Mouse (Mus musculus): ENCODE measurements around the gene Dlgap5.
A peak's percentile ranks its signal among the peaks of the same experiment; 100 is the strongest.
"Not testable (repeated sequence)": the region's sequence is repeated elsewhere in the genome, so short reads cannot be mapped to it uniquely, and the experiment has no call there.

The Dlgap5 gene

DNA sequence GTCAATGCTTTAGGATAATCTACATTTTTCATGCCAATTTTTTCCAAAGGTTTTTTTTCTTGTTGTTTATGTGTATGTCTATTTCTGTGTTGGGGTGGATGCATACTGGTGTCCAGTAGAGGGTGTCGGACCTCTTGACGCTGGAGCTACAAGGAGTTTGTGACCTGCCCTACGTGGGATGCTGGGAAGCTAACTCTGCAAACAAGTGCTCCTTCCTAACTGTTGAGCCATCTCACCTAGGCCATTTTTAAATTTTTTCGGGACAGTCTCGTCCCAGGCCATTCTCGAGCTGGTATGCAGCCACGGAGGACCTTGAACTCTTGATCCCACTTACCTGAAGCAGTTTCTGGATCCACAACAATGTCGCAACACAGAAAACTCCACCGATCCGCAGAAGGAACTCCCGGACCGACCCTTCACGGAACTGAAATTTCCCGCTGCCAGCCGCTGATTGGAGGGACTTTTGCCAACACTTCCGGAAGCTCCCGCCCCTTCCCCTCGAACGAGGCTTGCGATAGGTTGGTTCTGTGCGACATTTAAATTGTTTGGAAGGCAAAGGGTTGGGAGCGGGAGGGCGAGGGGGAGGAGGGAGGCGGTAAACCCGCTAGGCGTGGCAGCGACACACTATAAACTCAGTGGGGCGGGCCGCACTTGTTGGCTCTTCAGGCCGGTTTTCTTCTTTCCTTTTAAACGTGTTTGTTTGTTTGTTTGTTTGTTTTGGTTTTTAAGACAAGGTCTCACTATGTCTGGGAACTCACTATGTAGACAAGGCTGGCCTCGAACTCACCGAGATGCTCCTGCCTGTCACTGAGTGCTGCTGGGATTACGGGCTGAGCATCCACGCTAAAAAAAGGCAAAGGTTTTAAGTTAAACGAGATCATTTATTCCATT is at the start of gene Dlgap5:
Dlgap5 (minus strand) TSS at position 633 of the 891 bp plus-strand sequence.
- peak; percentile 87 to 91 for DNase-seq

DNA sequence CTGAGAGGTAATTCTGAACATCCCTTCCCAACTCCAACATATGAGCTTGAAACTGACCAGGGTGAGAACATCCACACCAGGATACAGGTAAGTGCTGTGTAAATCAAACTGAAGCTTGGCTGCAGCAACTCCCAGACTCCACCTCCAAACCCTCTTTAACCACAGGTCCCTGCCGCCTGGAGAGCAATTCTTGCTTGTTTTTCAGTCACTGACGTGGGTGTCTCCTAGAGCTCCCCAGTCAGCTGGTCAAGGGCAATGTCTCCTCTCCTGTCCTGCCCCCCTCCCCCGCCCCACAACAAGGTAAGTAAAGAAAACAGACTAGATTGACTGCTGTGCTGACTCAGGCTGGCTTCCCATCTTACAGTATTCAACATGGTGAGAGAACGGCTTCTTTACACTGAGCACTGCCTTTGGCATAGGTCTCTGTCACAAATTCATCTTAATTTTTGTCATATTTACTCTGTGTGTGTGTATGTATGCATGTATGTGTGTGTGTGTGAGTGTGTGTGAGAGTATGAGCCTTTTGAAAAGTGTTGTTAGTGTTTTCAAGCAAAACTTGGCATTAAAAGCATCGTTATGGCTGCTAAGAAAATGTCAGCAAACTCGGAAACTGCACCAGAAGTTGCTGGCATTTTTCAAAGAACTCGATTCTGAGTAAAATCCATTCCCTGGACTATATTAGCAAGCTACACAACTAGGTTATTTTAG is 47.4 kb upstream of the Dlgap5 start:
- no peak for DNase-seq

DNA sequence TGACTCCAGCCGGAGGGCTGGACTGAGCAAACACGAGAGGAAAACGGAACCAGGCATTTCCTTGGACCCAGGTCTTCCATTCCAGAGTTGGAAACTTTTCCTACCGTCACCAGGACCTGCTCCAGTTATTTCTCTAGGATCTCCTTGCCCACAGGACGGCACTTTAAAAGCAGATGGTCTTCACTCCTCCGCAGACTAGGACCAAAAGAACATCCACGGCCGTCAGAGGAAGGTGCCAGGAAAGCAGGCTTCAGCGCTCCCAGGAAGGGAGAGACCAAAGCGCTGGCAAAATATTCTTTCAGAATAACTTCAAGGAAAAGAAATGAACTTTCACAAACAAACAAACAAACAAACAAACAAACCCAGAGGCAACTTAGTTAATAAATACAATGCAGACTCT is 46.2 kb upstream of the Dlgap5 start:
- DNase-seq = no peak

DNA sequence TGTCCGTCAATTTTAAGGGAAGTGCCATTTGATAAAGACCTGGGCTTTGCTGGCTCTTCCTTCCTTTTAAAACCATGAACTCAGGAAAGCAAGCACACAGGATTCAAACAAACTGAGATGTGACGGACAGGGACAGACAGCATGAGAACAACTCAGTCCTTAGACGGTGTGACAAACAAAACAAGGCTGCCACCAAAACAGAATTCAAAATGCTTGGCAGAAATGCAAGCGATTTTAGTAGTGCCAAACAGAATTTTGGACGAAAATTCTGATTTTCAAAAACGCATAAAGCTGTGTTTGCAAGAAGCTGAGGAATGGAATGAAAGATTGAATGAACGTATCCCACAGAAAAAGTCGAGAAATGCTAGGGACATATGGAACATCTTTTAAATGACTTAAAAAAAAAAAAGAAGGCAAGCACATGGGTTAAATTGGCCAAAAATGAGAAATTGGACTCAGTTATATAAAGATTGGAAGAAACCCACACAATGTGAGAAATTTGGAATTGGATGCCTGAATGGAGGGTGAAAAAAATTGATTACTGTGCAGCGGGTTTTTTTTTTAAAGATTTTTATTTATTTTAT is 44.8 kb upstream of the Dlgap5 start:
- DNase-seq = no peak

DNA sequence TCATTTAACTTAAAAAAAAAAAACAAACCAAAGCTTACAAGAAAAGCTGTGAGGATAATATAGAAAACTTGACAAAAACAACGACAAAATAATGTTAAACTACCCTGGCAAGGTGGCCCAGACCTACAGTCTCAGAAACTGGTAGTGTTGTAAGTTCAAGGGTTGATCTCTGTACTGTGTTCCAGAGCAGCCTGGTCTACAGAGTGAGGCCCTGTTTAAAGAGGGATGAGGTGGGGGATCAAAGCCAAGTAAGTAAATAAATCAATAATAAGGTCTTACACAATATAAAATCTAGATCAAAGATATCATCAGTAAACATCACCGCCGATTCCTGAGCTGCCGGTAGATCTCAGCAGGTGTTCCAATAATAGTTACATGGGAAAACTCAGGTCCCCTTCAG is 44.2 kb upstream of the Dlgap5 start:
- DNase-seq = no peak

DNA sequence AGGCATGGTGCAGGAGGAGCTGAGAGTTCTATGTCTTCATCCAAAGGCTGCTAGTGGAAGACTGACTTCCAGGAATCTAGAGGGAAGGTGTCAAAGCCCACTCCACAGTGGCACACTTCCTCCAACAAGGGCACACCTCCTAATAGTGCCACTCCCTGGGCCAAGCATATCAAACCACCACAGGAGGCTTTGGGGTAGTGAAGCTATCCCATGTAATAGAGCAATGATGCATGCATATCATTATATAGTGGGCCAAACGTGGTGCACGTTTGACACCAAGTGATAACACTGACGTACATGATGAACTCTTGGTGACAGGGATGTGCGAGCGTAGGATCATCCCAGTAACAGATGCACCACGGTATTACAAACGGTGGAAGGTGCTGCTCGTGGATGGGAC is 43.8 kb upstream of the Dlgap5 start:
- DNase-seq = no peak

DNA sequence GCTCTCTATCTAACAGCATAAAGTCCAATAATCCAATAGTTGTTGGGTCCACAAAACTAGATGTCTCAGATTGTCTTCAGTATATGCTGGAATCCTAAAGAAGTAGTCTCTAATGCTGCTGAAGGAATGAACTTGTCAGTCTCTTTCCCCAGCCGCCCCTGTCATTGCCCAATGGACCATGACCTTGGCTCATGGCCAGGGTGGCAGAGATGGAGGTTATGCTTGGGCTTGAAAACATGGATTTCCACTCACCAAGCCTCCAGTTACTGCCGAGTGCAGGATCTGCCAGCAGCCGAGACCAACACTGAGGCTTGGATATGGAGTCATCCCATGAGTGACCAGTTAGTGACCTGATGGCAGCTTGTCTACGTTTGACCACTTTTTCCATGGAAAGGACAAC is 41.3 kb upstream of the Dlgap5 start:
- DNase-seq = no peak

DNA sequence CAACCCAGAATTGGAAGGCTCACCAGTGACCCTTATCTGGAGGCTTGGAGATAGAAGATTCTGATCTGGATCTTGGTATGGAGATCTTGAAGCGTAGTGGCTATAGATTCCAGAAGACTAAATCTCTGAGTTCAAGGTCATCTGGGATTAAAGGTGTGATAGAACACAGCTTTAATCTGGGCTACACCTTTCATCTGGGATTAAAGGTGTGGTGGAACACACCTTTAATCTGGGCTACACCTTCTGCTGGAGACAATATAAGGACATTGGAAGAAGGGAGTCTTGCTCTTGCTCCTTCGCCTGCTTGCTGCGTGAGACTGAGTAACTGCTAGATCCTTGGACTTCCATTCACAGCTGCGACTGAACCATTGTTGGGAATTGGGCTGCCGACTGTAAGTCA is 31.9 kb upstream of the Dlgap5 start, which contains the start of gene Fbxo34:
Fbxo34 (plus strand) TSS at position 301 of the 400 bp plus-strand sequence.
- DNase-seq = not testable (repeated sequence)

DNA sequence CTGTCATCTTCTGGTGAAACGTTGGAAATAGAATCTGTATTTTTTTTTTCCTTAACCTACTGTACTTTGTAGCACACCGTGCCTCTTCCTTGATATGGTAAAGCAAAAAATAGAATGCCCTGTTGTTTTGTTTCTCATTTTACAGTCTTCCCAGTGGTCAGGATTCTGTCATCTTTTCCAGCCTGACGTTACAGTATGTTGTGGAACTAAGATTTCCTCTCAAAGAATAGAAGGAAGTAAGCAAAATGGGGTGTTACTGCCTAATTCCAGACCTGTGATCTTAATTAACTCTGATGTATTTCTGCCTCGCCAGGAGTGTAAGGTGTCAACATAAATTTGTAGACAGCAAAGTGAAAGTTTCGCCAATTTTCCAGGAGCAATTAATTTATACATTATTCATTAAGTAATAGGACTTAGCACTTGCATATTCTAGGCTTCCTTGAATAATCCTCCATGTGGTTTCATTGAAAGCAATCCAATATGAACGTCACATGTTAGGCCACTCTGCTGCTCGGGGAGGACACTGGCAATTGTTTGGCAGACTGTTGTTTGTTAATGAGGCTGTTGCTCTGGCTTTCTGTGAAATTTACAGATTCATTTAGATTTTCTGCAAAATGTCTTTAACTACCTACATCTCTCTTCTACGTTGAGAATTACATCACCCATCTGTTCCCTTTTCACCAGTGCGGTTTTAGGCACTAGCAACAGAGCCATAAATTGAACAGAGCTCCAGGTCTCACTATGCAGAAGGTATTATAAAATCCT is 27.3 kb upstream of the Dlgap5 start:
- no peak for DNase-seq

DNA sequence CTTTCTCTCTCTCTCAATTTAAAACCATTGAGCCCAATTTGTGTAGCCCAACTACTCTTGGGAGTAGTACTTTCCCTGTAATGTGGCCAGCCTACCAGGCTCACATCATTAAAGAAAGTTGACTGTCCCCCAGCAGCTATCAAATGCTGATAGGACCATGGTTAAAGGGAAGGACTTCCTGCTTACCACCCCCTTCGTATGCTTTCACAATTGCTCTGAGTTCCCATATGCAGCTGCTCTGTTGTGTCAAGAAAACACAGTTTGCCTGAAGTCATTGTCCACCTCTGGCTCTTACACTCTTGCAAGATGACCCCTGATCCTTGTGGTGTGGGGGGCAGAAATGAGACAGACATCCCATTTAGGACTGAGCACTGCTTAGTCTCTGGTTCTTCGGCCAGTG is 26.7 kb upstream of the Dlgap5 start:
- DNase-seq = no peak

DNA sequence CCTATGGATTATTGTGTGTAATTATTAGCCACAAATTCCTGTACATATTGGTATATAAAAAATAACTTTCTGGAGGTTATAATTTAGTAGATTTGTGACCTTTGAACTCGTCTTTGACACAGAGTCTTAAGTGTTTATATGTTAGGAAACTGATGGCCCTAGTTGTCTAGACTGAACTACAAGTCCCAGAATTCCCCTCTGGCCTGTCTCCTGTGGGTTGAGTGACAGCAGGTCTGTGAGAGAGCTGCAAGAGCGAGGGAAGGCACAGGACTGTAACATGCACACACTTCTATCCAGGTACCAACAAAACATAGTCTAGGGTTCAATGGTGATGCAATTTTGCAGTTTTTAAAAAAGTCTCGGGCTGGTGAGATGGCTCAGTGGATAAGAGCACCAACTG is 20.7 kb upstream of the Dlgap5 start:
- DNase-seq = no peak

DNA sequence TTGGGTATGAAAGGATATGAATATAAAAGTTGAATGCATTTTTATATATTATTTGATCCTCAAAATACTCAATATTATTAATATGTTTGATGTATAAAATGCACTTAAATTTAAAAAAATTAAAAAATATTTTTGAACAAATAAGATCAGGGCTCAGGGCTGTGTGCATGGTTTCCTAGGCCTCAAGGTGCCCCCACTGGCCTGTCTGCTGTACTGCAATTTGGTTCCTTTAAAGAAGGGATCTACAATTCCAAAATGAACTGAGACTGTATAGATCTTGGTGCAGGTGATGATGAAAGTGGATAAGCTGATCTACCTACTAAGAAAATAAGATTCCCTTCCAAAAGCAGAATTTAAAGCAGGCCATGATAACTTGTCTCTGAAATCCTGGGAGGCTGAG is 14.8 kb upstream of the Dlgap5 start:
- DNase-seq = no peak

DNA sequence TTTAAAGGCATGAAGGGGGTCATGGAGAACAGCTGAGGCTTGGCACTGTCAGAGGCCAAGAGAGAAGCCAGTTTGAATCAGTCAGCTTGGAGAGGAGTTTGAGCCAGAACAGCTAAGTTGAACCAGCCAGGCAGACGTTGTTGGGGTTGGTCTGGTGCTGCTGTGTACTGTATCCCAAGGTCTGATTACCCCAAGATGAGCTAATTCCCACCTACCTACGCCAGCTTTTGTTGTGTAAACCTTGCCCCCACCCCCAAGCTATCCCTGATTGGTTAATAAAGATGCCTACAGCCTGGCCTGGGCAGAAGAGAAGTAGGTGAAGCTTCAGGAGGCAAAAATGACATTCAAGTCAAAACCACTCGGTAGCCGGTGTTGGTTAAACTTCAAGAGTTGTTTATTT is 4.3 kb upstream of the Dlgap5 start:
- no peak for DNase-seq

DNA sequence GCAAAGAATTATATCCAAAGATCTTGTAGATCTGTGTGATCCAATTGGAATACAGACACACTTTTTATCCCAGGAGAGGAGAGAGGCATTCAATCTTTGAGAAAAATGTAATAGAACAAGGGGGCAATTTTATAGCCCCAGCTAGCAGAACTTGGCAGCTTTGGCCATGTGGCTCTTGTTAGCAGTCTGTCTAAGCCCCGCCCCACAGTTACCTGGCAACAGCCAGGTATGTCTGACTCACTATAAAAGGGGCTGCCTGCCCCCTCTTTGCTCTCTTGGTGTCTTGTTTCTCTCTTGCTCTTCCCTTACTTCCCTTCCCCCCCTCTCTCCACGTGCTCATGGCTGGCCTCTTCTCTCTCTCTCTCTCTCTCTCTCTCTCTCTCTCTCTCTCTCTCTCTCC is 3.4 kb upstream of the Dlgap5 start:
- no peak for DNase-seq

DNA sequence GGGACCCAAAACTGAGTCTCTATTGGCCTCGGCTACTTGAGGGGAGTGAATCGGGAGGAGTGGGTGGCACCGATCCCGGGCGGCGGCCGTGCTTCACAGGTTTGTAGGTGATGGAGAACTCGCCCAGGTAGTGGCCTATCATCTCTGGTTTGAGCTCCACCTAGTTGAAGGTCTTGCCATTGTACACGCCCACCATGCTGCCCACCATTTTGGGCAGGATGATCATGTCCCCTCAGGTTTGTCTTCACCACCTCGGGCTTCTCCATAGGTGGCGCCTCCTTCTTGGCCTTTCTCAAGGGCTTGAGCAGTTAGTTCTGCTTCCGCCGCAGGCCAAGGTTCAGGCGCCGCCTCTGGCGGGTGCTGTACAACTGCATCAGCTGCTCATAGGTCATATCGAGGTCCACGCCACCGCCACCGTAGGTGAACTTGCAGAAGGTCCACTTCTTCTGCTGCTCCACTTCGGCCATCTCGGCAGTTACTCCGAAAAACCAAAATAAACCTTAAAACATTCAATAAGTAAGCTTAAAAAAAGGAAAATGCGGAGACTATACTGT is 1.6 kb upstream of the Dlgap5 start:
- no peak for DNase-seq

DNA sequence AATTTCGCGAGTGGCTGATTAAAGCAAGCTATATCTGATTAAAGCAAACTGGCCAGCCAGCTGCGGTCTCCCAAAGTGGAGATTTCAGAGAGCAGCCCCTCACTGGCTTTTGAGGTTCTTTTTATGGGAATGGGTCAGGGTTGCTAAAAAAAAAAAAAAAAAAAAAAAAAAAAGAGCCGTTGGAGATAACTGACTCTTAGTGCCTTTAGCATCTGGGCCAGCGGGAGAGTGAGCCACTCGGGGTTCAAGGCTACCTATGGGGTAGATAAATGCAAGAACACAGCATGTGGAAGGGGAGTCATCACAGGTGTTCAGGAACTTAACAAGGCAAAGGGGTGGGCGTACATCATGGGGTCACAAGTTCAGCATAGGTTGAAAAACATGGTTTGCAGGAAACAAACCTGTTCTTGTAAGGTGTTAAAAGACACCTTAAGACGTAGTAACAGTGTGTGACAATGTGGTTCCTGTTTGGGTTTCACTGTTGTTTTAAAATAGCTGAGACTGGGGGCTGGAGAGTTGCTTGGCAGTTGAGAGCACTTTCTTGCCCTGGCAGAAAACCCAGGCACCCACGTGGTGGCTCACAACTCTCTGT is 923 bp upstream of the Dlgap5 start:
- no peak for DNase-seq

DNA sequence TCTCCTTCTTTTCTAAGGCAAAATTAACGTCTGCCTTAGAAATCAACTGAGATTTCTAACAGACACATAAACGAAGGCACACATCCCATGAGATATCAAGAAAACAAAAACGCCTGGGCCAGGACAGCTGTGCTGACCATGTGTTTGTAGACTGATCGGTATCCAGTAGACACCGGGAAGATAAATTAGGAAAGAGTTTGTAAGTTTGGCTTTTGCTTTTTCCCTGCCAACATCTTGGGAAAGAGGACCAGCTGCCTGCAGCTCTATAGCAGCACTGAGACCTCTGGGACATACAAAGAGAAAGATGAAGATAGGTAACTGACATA is 422 bp upstream of the Dlgap5 start:
- no peak for DNase-seq

DNA sequence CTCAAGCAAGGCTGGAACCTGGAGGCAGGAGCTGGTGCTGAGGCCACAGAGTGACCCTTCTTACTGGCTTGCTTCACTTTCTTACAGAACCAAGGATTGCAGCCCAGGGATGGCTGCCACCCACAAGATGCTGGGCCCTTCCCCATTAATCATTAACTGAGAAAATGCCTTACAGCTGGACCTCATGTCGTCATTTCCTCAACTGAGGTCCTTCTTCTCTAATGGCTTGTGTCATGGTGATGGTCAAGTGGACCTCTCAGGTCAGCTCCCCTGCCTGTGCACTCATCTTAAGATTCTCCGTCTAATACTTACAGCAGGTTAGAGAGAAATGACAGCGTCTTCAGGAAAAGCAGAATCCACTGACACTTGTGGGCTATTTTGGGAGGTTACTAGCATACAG is 861 bp downstream of the Dlgap5 start:
- no peak for DNase-seq

DNA sequence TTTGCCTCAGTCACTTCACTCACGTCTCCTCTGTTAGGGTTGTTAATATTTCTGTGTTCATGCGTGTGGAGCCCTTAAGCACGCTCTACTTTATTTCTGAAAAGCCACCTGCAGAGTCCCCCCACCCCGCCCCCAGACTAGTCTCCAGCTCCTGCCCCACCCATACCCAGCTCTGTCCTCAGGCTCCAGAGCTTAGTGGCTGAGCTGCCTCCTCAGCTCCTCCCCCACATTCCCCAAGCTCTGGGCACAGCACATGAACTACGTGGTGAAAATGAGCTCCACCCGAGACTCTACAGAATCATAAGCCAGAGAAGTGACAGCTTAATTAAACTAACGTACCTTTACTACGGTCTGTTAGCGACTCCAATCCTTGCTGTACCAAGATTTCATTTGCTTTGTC is 12.2 kb downstream of the Dlgap5 start:
- no peak for DNase-seq

DNA sequence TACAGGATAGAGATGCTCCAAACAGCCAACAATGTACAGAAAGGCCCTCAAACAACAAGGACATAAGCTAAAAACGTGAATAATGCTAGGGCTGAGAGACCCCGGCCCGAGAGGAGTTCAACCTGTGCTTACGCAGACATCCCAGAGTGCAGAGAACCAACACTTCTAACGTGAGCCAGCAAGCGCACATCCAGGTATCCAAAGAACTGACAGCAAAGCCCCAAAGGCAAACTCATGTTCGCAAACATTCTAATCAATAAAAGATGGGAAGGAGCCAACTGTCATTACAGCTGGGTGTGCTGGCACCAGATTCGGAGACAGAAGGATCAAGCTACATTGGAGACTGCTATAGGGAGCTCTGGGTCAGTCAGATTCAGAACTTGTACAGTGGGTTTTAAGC is 15.5 kb downstream of the Dlgap5 start:
- DNase-seq = no peak

DNA sequence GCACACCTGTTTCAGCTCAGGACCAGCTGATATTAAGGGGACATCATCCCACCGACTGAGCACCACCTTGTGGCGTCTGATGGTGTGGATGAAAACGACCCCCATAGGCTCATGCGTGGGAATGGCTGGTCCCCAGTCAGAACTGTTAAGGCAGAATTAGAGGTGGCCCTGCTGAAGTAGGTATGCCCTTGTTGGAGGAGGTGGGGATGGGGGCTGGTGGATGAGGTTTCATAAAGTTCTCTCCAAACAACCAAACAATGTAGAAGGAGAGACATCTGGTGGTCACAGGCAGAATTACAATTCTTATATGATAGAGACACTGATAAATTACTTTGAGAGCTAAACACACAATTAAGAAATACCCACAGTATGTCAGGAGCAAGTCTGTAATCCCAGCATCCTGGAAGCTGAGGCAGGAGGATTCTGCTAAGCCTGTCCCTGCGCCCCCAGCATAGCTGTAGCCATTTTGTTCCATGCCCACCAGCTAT is 22.0 kb downstream of the Dlgap5 start:
- DNase-seq = peak in 1 of 2 experiments; percentile 20

DNA sequence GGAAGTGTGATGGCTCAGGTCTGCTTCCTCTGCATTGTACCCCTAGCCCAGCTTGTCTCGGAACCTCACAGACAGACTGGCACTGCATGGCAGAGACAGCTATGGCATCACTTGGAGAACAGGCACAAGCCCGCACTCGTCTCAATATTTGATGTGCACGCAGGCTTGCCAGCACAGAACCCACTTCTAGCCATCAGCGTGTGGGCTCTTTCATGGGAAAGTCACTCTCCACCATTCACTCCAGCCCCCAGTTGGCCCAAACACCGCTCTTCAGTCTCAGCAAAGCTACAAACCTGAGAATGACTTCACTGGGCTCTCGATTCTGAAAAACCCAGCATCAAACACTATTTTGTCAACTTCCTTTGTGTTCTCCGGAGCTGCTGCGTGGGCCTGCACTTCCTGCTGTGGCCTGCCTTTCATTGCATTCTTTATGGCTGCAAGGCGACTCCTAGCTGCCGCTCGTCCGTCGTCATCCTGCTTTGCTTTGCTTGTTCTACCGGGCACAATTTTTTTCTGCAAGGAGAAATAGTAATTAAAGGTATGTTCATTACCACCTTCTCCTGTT is 22.7 kb downstream of the Dlgap5 start:
- no peak for DNase-seq
